ENCODE assay signal across 10 mouse cellular contexts in the genomic region with DNA sequence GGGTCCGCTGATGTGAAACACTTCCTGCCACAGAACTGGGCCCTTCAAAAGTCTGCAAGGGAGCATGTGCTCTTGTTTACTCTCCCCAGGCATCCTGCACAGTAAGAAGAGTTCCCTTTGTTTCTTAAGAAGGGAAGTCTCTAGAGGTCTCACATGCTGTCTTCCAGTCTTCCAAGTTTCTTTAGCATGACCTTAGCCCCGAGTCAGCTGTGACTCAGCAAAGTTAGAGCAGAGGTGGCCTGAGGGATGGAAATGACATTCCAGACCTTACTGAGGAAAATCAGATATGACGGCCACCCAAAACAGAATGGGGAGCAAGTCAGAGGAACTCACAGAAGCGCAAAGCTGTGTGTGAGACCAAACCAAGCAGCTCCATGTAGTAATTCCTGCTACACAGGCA. TPM values are rescaled to one million over a fixed set of nuclear protein-coding genes. Genes with fewer than 3 reads are reported as not detected.
A peak's percentile ranks its signal among the peaks of the same experiment; 100 is the strongest.
DNase-seq lines count a peak whose midpoint lies in the region; ATAC-seq and TF ChIP-seq lines count a peak whose summit lies in the region.
"Had no signal": no experiment of that assay in that cellular context is flagged by ENCODE, and none has a peak within 500 bp of the region (broad histone marks: within the 10 kb centered on the region; RNA-seq: fewer than 3 reads in every experiment).

No protein-coding gene starts in this region.

- no peak for TF ChIP-seq POLR2A in cortical plate, adult 2 months (IDR thresholded peaks at IDR 0.05; ENCODE audit: extremely low read depth, insufficient read depth, low read length)

- no peak overlapping the region for H3K4me2 ChIP-seq in heart, embryonic 16.5 days (ENCODE audit: low read depth, low read length)
- H3K4me2 ChIP-seq: lung, embryonic 15.5 days had no signal

- peaks cover 26% of the 10 kb centered on the region for H3K4me1 ChIP-seq in cortical plate, adult 2 months (ENCODE audit: control insufficient read depth, insufficient read depth, low read length)
- H3K4me1 ChIP-seq in heart, embryonic 16.5 days (ENCODE audit: control insufficient read depth, insufficient read depth, low read length) = peaks cover 19% of the 10 kb centered on the region

- no peak overlapping the region for H3K9ac ChIP-seq in heart, embryonic 16.5 days (ENCODE audit: low read length)
- H3K9ac ChIP-seq: lung, embryonic 15.5 days had no signal

- no peak for ATAC-seq in heart, embryonic 16.5 days (replicated peaks; ENCODE audit: extremely low read depth, insufficient read depth, low FRiP score)

- H3K27me3 ChIP-seq in heart, embryonic 16.5 days (ENCODE audit: control insufficient read depth, insufficient read depth, low read length) = no peaks in the 10 kb centered on the region
- H3K27me3 ChIP-seq: lung, embryonic 15.5 days had no signal

- H3K9me3 ChIP-seq in heart, embryonic 16.5 days (replicated peaks; ENCODE audit: control insufficient read depth, low read length) = no peaks in the 10 kb centered on the region
- H3K9me3 ChIP-seq: lung, embryonic 15.5 days had no signal

- H3K4me3 ChIP-seq in layer of hippocampus, adult 2 months = no peak overlapping the region
- no peak overlapping the region for H3K4me3 ChIP-seq in cortical plate, adult 2 months (ENCODE audit: insufficient read depth, low read length)
- no peak overlapping the region for H3K4me3 ChIP-seq in heart, embryonic 16.5 days (ENCODE audit: low read length)
- H3K4me3 ChIP-seq in macrophage (ENCODE audit: inconsistent target) = no peak overlapping the region
- H3K4me3 ChIP-seq: erythroblast, embryonic 14.5 days; lung, embryonic 15.5 days had no signal

- TF ChIP-seq CTCF in layer of hippocampus, adult 2 months (conservative IDR thresholded peaks at IDR 0.05) = no peak
- no peak for TF ChIP-seq CTCF in cortical plate, adult 2 months (IDR thresholded peaks at IDR 0.05; ENCODE audit: extremely low read depth, insufficient read depth, low read length)

- peaks cover 100% of the 10 kb centered on the region for H3K79me2 ChIP-seq in macrophage (ENCODE audit: inconsistent target)

- no peaks in the 10 kb centered on the region for H3K36me3 ChIP-seq in heart, embryonic 16.5 days (ENCODE audit: control insufficient read depth, insufficient read depth)
- 0 out of 2 replicates have a peak, but pooled peaks cover 1% of the 10 kb centered on the region for H3K36me3 ChIP-seq in macrophage (ENCODE audit: inconsistent target)
- H3K36me3 ChIP-seq: lung, embryonic 15.5 days had no signal

- peak overlapping the region; percentile 85 for H3K27ac ChIP-seq in layer of hippocampus, adult 2 months
- peak overlapping the region; percentile 41; the same call in 1 of the 2 replicates for H3K27ac ChIP-seq in cortical plate, adult 2 months (ENCODE audit: insufficient read depth, low read length)
- H3K27ac ChIP-seq in heart, embryonic 16.5 days (ENCODE audit: low read length) = 0 out of 2 replicates have a peak overlapping the region, but pooled peaks have one; percentile 11
- H3K27ac ChIP-seq in macrophage = peak overlapping the region; percentile 69
- H3K27ac ChIP-seq: lung, embryonic 15.5 days had no signal

- WGBS in heart, embryonic 16.5 days = 62% methylated on average over 4 of the region's 4 CpGs
- 52% methylated on average over 4 of the region's 4 CpGs for WGBS in macrophage (ENCODE audit: missing documents)

- DNase-seq in layer of hippocampus, adult 2 months (ENCODE audit: low spot score in 2 of 2) = no peak
- DNase-seq in layer of hippocampus, adult 18-20 months (ENCODE audit: low spot score in 2 of 2) = no peak
- no peak for DNase-seq in thymus, postnatal 10 days (ENCODE audit: low spot score in 2 of 2)
- no peak for DNase-seq in thymus, postnatal 0 days (ENCODE audit: low spot score)
- DNase-seq: thymus, postnatal 36 days had no signal

RNA-seq across cellular contexts. Expression of a gene that starts 37.8 kb away (rescaled TPM):
- total RNA-seq in layer of hippocampus, adult 2 months (2021) = 10 to 100 TPM; 56.0 to 68.1 TPM
- total RNA-seq in layer of hippocampus, adult 18-20 months (2021) = 10 to 100 TPM; 60.3 to 66.7 TPM
- 12.4 and 13.0 TPM in 2 replicates for polyA plus RNA-seq in cortical plate, adult 2 months (2012; rRNA removed)
- polyA plus RNA-seq in heart, embryonic 16.5 days (2015; fragmentation: Nextera tagmentation; extraction: Ambion mirVana) = 5.2 and 7.1 TPM in 2 replicates
- total RNA-seq in macrophage (2018; cell fraction: chromatin; rRNA removed) = 100 to 1,000 TPM in 24 of 26 experiments, 10 to 100 TPM in 2; 68.8 to 720 (median 236) TPM
- total RNA-seq in macrophage (2018; cell fraction: cytosol; rRNA removed) = 10 to 100 TPM; 19.1 to 56.6 (median 39.3) TPM
- 100 to 1,000 TPM in 19 of 26 experiments, 10 to 100 TPM in 7; 47.8 to 495 (median 124) TPM for total RNA-seq in macrophage (2018; cell fraction: nucleus; rRNA removed)
- polyA plus RNA-seq in macrophage (2018) = 18.2 to 31.4 TPM (median 19.2 TPM) in 3 replicates
- 5.8 and 9.3 TPM in 2 replicates for polyA plus RNA-seq in thymus, postnatal 0 days (2015; fragmentation: Nextera tagmentation; extraction: Ambion mirVana)

RNA-seq across cellular contexts. Expression of a gene that starts 56.2 kb away (rescaled TPM):
- 10 to 100 TPM; 33.8 to 34.6 TPM for total RNA-seq in layer of hippocampus, adult 2 months (2021)
- total RNA-seq in layer of hippocampus, adult 18-20 months (2021) = 10 to 100 TPM; 32.4 to 36.4 TPM
- 45.1 and 47.2 TPM in 2 replicates for polyA plus RNA-seq in cortical plate, adult 2 months (2012; rRNA removed)
- polyA plus RNA-seq in heart, embryonic 16.5 days (2015; fragmentation: Nextera tagmentation; extraction: Ambion mirVana) = 22.2 and 26.1 TPM in 2 replicates
- total RNA-seq in macrophage (2018; cell fraction: chromatin; rRNA removed) = 100 to 1,000 TPM in 4 of 26 experiments, 10 to 100 TPM in 22; 30.8 to 125 (median 48.0) TPM
- 10 to 100 TPM; 10.3 to 24.2 (median 12.9) TPM for total RNA-seq in macrophage (2018; cell fraction: cytosol; rRNA removed)
- total RNA-seq in macrophage (2018; cell fraction: nucleus; rRNA removed) = 10 to 100 TPM; 18.3 to 78.5 (median 37.7) TPM
- polyA plus RNA-seq in macrophage (2018) = 10.7 to 11.7 TPM (median 11.6 TPM) in 3 replicates
- 31.1 and 32.5 TPM in 2 replicates for polyA plus RNA-seq in thymus, postnatal 0 days (2015; fragmentation: Nextera tagmentation; extraction: Ambion mirVana)

Comparison
In these comparisons a context has a peak if more than half of its experiments do, and no peak if none do; other contexts are left out.
1. H3K27ac ChIP-seq: peak in every context shown above with its lines; median percentile 85 in layer of hippocampus, adult 2 months; 69 in macrophage; 41 in cortical plate, adult 2 months; 11 in heart, embryonic 16.5 days.